ENCODE assay signal across 26 mouse cellular contexts in the genomic region with DNA sequence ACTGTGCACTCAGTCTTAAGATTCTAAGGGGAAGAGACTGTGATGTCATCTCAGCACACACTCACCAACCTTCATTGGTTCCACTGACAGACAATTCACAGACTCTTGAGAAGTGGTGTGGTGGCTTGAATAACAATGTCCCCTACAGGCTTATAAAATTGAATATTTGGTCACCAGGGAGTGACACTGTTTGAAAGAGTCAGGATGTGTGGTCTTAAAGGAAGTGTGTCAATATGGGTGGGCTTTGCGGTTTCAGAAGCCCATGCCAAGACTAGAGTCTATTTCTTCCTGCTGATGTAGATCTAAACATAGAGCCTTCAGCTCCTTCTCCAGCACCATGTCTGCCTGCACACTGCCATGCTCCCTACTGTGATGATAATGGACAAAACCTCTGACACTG. TPM values are rescaled to one million over a fixed set of nuclear protein-coding genes. Genes with fewer than 3 reads are reported as not detected.
"Had no signal": no experiment of that assay in that cellular context is flagged by ENCODE, and none has a peak within 500 bp of the region (broad histone marks: within the 10 kb centered on the region; RNA-seq: fewer than 3 reads in every experiment).

No protein-coding gene starts in this region.

- H3K27ac ChIP-seq: gastrocnemius, adult 2 months; heart, adult 2 months; heart, embryonic 13.5 days; heart, embryonic 15.5 days; hindbrain, embryonic 13.5 days; hindbrain, embryonic 15.5 days; intestine, embryonic 15.5 days; layer of hippocampus, adult 2 months; left cerebral cortex, adult 2 months; limb, embryonic 10.5 days; limb, embryonic 12.5 days had no signal

- H3K4me2 ChIP-seq: heart, embryonic 13.5 days; heart, embryonic 15.5 days; hindbrain, embryonic 13.5 days; hindbrain, embryonic 15.5 days; intestine, embryonic 15.5 days; limb, embryonic 12.5 days; liver, embryonic 11.5 days had no signal

- H3K4me1 ChIP-seq: heart, embryonic 13.5 days; heart, embryonic 15.5 days; hindbrain, embryonic 13.5 days; hindbrain, embryonic 15.5 days; intestine, embryonic 15.5 days; limb, embryonic 10.5 days; limb, embryonic 12.5 days had no signal

- H3K9me3 ChIP-seq: heart, embryonic 13.5 days; heart, embryonic 15.5 days; hindbrain, embryonic 13.5 days; hindbrain, embryonic 15.5 days; intestine, embryonic 15.5 days; limb, embryonic 10.5 days; limb, embryonic 12.5 days had no signal

- H3K4me3 ChIP-seq: gastrocnemius, adult 2 months; heart, adult 2 months; heart, embryonic 13.5 days; heart, embryonic 15.5 days; hindbrain, embryonic 13.5 days; hindbrain, embryonic 15.5 days; intestine, embryonic 15.5 days; layer of hippocampus, adult 2 months; left cerebral cortex, adult 2 months; limb, embryonic 10.5 days; limb, embryonic 12.5 days had no signal

- H3K36me3 ChIP-seq: heart, embryonic 13.5 days; heart, embryonic 15.5 days; hindbrain, embryonic 13.5 days; hindbrain, embryonic 15.5 days; intestine, embryonic 15.5 days; limb, embryonic 10.5 days; limb, embryonic 12.5 days had no signal

- ATAC-seq: inflammation-experienced regulatory T-cells, adult 6 months; intestine, embryonic 15.5 days; intestine, postnatal 0 days had no signal

- H3K9ac ChIP-seq: heart, embryonic 13.5 days; heart, embryonic 15.5 days; hindbrain, embryonic 13.5 days; hindbrain, embryonic 15.5 days; intestine, embryonic 15.5 days; limb, embryonic 12.5 days had no signal

- DNase-seq: gastrocnemius, adult 2 months; gastrocnemius, postnatal 10 days; gastrocnemius, postnatal 25 days; heart, adult 2 months; heart, postnatal 14 days; heart, postnatal 36 days; kidney, adult 18-20 months; kidney, adult 8-10 months; kidney, postnatal 10 days; kidney, postnatal 25 days; kidney, postnatal 4 days; liver had no signal

- H3K27me3 ChIP-seq: heart, embryonic 13.5 days; heart, embryonic 15.5 days; hindbrain, embryonic 15.5 days; intestine, embryonic 15.5 days; limb, embryonic 12.5 days had no signal

RNA-seq across cellular contexts. Expression of gene Plek2, which starts 8.9 kb away (rescaled TPM):
- total RNA-seq: hematopoietic stem cell, adult 5-6 weeks; left cerebral cortex, postnatal 36 days had no signal
